Mouse (Mus musculus): ENCODE data around the gene Xrn2. TPM values are rescaled to one million over a fixed set of nuclear protein-coding genes. Genes with fewer than 3 reads are reported as not detected.

Gene Xrn2
- polyA plus RNA-seq, 1 experiment from 2014 or later, result 79.3 TPM

- Histone ChIP-seq H3K4me1 (replicated peaks; ENCODE audit: control insufficient read depth, insufficient read depth, low read length) (no peaks in the 10 kb centered on the region), H3K27me3 (ENCODE audit: control insufficient read depth, insufficient read depth, low read depth, low read length) (no peaks in the 10 kb centered on the region), H3K4me2 (ENCODE audit: low read depth, low read length) (no peak overlapping the region), H3K27ac (ENCODE audit: low read length) (no peak overlapping the region), H3K9ac (ENCODE audit: low read length) (no peak overlapping the region), H3K36me3 (ENCODE audit: control insufficient read depth, insufficient read depth, low read length) (peaks cover 26% of the 10 kb centered on the region), H3K9me3 (ENCODE audit: control insufficient read depth, low read length) (no peaks in the 10 kb centered on the region), H3K4me3 (ENCODE audit: low read length) (no peak overlapping the region)
- WGBS, result 90% methylated on average over 2 of the region's 2 CpGs
- no peak for ATAC-seq (ENCODE audit: low read depth)
Measured at GRCm38 (mm10) chr2:147035864-147036263, 23.1 kb downstream of the Xrn2 start.

- Histone ChIP-seq H3K9me3 (ENCODE audit: control insufficient read depth, low read length) (no peaks in the 10 kb centered on the region), H3K9ac (ENCODE audit: low read length) (no peak overlapping the region), H3K4me3 (ENCODE audit: low read length) (no peak overlapping the region), H3K27ac (ENCODE audit: low read length) (no peak overlapping the region), H3K4me2 (ENCODE audit: low read depth, low read length) (no peak overlapping the region), H3K4me1 (replicated peaks; ENCODE audit: control insufficient read depth, insufficient read depth, low read length) (no peaks in the 10 kb centered on the region), H3K36me3 (ENCODE audit: control insufficient read depth, insufficient read depth, low read length) (peaks cover 28% of the 10 kb centered on the region; the same call in 1 of the 2 replicates), H3K27me3 (ENCODE audit: control insufficient read depth, insufficient read depth, low read depth, low read length) (no peaks in the 10 kb centered on the region)
- no peak for ATAC-seq (ENCODE audit: low read depth)
- WGBS, result 83% methylated on average over 3 of the region's 3 CpGs
Measured at GRCm38 (mm10) chr2:147047051-147047450, 34.3 kb downstream of the Xrn2 start.

DNA sequence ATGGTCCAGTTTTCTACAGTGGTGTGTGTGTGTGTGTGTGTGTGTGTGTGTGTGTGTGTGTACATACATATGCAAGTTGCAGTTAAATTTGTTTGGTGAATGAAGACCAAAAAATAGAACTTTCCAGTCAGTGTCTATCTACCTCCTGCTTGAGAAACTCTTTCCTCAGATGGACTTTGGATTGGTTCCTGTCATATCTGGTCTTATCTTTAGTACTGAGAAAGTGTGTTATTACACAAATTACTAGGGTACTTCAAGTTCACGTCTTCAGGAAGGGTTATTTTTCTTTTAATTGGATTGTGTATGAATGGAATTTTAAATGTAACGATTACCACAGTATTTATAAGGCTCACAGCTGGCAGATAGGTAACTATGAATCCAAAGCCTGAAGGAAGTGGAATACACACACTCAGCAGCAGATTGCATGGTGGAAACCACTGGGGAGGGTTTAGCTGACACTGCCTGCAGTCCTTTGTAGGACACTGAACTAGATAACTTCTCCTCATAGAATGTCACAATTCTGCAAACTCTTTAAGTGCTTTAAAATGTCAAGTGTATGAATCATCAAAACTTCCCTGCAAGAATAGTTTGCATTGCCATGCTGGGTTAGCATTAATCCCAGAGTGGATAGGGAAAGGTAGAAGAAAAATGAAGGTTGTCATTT is 40.6 kb downstream of the Xrn2 start:
- Histone ChIP-seq H3K9ac (ENCODE audit: low read length) (no peak overlapping the region), H3K4me1 (replicated peaks; ENCODE audit: control insufficient read depth, insufficient read depth, low read length) (no peaks in the 10 kb centered on the region), H3K36me3 (ENCODE audit: control insufficient read depth, insufficient read depth, low read length) (peaks cover 24% of the 10 kb centered on the region), H3K4me3 (ENCODE audit: low read length) (no peak overlapping the region), H3K27me3 (ENCODE audit: control insufficient read depth, insufficient read depth, low read depth, low read length) (no peaks in the 10 kb centered on the region), H3K4me2 (ENCODE audit: low read depth, low read length) (no peak overlapping the region), H3K9me3 (ENCODE audit: control insufficient read depth, low read length) (no peaks in the 10 kb centered on the region), H3K27ac (ENCODE audit: low read length) (no peak overlapping the region)
- WGBS, result 82% methylated on average over 2 of the region's 2 CpGs
- ATAC-seq (ENCODE audit: low read depth), result no peak

- H3K36me3 ChIP-seq (ENCODE audit: control insufficient read depth, insufficient read depth, low read length), result peaks cover 10% of the 10 kb centered on the region
- H3K27ac ChIP-seq (ENCODE audit: low read length), result no peak overlapping the region
- no peaks in the 10 kb centered on the region for H3K27me3 ChIP-seq (ENCODE audit: control insufficient read depth, insufficient read depth, low read depth, low read length)
- no peak overlapping the region for H3K9ac ChIP-seq (ENCODE audit: low read length)
- H3K4me2 ChIP-seq (ENCODE audit: low read depth, low read length), result no peak overlapping the region
- 94% methylated on average over 1 of the region's 1 CpGs for WGBS
- no peaks in the 10 kb centered on the region for H3K9me3 ChIP-seq (ENCODE audit: control insufficient read depth, low read length)
- H3K4me1 ChIP-seq (replicated peaks; ENCODE audit: control insufficient read depth, insufficient read depth, low read length), result no peaks in the 10 kb centered on the region
- ATAC-seq (ENCODE audit: low read depth), result no peak
- H3K4me3 ChIP-seq (ENCODE audit: low read length), result no peak overlapping the region
Measured at GRCm38 (mm10) chr2:147067480-147068246, 54.9 kb downstream of the Xrn2 start.

DNA sequence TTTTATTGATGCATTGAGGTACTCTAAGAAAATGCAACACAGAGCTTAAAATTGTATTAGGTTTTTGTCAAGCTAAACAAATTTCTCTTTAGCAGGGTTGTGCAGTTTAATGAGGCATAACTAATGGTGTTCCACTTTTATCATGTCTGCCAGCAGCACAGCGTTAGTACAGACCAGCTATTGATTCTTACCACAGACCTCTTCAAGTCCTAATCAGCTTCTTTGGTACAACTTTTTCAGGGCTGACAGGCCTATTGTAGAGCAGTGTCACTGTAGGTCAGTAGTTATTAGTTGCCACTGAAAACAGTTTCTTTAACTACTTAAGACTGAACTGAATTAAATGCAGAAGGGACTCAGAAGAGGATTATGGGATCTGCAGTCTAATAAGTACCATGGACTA is 56.3 kb downstream of the Xrn2 start:
- Histone ChIP-seq H3K4me3 (ENCODE audit: low read length) (no peak overlapping the region), H3K9ac (ENCODE audit: low read length) (no peak overlapping the region), H3K4me1 (replicated peaks; ENCODE audit: control insufficient read depth, insufficient read depth, low read length) (no peaks in the 10 kb centered on the region), H3K36me3 (ENCODE audit: control insufficient read depth, insufficient read depth, low read length) (peaks cover 10% of the 10 kb centered on the region), H3K27me3 (ENCODE audit: control insufficient read depth, insufficient read depth, low read depth, low read length) (no peaks in the 10 kb centered on the region), H3K27ac (ENCODE audit: low read length) (no peak overlapping the region), H3K9me3 (ENCODE audit: control insufficient read depth, low read length) (no peaks in the 10 kb centered on the region), H3K4me2 (ENCODE audit: low read depth, low read length) (no peak overlapping the region)
- ATAC-seq (ENCODE audit: low read depth), result no peak
- WGBS, result 81% methylated on average over 1 of the region's 1 CpGs

- WGBS, result 95% methylated on average over 1 of the region's 1 CpGs
- H3K4me3 ChIP-seq (ENCODE audit: low read length), result no peak overlapping the region
- no peak overlapping the region for H3K27ac ChIP-seq (ENCODE audit: low read length)
- peaks cover 8% of the 10 kb centered on the region; the same call in 1 of the 2 replicates for H3K36me3 ChIP-seq (ENCODE audit: control insufficient read depth, insufficient read depth, low read length)
- H3K4me1 ChIP-seq (replicated peaks; ENCODE audit: control insufficient read depth, insufficient read depth, low read length), result no peaks in the 10 kb centered on the region
- no peak overlapping the region for H3K9ac ChIP-seq (ENCODE audit: low read length)
- no peak for ATAC-seq (ENCODE audit: low read depth)
- no peaks in the 10 kb centered on the region for H3K27me3 ChIP-seq (ENCODE audit: control insufficient read depth, insufficient read depth, low read depth, low read length)
- H3K9me3 ChIP-seq (ENCODE audit: control insufficient read depth, low read length), result no peaks in the 10 kb centered on the region
- H3K4me2 ChIP-seq (ENCODE audit: low read depth, low read length), result no peak overlapping the region
Measured at GRCm38 (mm10) chr2:147070305-147070704, 57.5 kb downstream of the Xrn2 start.

- no peak for ATAC-seq (ENCODE audit: low read depth)
- H3K9ac ChIP-seq (ENCODE audit: low read length), result no peak overlapping the region
- WGBS, result 80% methylated on average over 2 of the region's 2 CpGs
- H3K27ac ChIP-seq (ENCODE audit: low read length), result no peak overlapping the region
- no peaks in the 10 kb centered on the region for H3K9me3 ChIP-seq (ENCODE audit: control insufficient read depth, low read length)
- no peaks in the 10 kb centered on the region for H3K4me1 ChIP-seq (replicated peaks; ENCODE audit: control insufficient read depth, insufficient read depth, low read length)
- no peak overlapping the region for H3K4me3 ChIP-seq (ENCODE audit: low read length)
- no peaks in the 10 kb centered on the region for H3K27me3 ChIP-seq (ENCODE audit: control insufficient read depth, insufficient read depth, low read depth, low read length)
- no peak overlapping the region for H3K4me2 ChIP-seq (ENCODE audit: low read depth, low read length)
- H3K36me3 ChIP-seq (ENCODE audit: control insufficient read depth, insufficient read depth, low read length), result peaks cover 12% of the 10 kb centered on the region; the same call in 1 of the 2 replicates
Measured at GRCm38 (mm10) chr2:147073962-147074361, 61.2 kb downstream of the Xrn2 start.

DNA sequence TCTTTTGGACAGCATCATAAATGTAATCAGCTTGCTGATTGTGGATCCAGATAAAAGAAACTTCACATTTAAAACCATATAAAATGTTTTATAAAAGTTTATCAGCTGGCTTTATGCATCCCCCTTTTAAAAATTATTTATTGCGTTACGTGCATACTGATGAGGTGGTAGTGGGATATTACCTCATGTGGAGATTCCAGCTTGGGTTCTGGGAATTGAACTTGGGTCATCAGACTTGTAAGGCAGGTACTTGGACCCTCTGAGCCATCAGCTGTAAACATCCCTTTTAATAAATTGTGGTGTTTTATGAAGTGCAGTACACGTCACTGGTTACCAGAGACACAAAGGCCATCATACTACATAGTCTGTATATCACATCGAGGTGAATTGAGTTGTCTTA is 61.6 kb downstream of the Xrn2 start:
- H3K4me1 ChIP-seq (replicated peaks; ENCODE audit: control insufficient read depth, insufficient read depth, low read length), result no peaks in the 10 kb centered on the region
- H3K27ac ChIP-seq (ENCODE audit: low read length), result no peak overlapping the region
- H3K9me3 ChIP-seq (ENCODE audit: control insufficient read depth, low read length), result no peaks in the 10 kb centered on the region
- peaks cover 9% of the 10 kb centered on the region; the same call in 1 of the 2 replicates for H3K36me3 ChIP-seq (ENCODE audit: control insufficient read depth, insufficient read depth, low read length)
- no peak overlapping the region for H3K9ac ChIP-seq (ENCODE audit: low read length)
- H3K4me3 ChIP-seq (ENCODE audit: low read length), result no peak overlapping the region
- WGBS, result 93% methylated on average over 4 of the region's 4 CpGs
- no peak for ATAC-seq (ENCODE audit: low read depth)
- H3K4me2 ChIP-seq (ENCODE audit: low read depth, low read length), result no peak overlapping the region
- H3K27me3 ChIP-seq (ENCODE audit: control insufficient read depth, insufficient read depth, low read depth, low read length), result no peaks in the 10 kb centered on the region

- peaks cover 8% of the 10 kb centered on the region for H3K4me1 ChIP-seq (replicated peaks; ENCODE audit: control insufficient read depth, insufficient read depth, low read length)
- H3K9me3 ChIP-seq (ENCODE audit: control insufficient read depth, low read length), result no peaks in the 10 kb centered on the region
- H3K4me2 ChIP-seq (ENCODE audit: low read depth, low read length), result no peak overlapping the region
- H3K27ac ChIP-seq (ENCODE audit: low read length), result no peak overlapping the region
- 56% methylated on average over 4 of the region's 4 CpGs for WGBS
- H3K9ac ChIP-seq (ENCODE audit: low read length), result no peak overlapping the region
- ATAC-seq (ENCODE audit: low read depth), result no peak
- H3K36me3 ChIP-seq (ENCODE audit: control insufficient read depth, insufficient read depth, low read length), result no peaks in the 10 kb centered on the region
- H3K4me3 ChIP-seq (ENCODE audit: low read length), result no peak overlapping the region
- peaks cover 52% of the 10 kb centered on the region for H3K27me3 ChIP-seq (ENCODE audit: control insufficient read depth, insufficient read depth, low read depth, low read length)
Measured at GRCm38 (mm10) chr2:147082391-147082790, 69.6 kb downstream of the Xrn2 start.

Measured in lung, embryonic 16.5 days (tissue).